Mouse (Mus musculus): Measurements from ENCODE around the gene Map7. TPM values are rescaled to one million over a fixed set of nuclear protein-coding genes. Genes with fewer than 3 reads are reported as not detected.

Gene Map7
- polyA plus RNA-seq, 1 experiment from 2014 or later = 2.7 TPM

- Histone ChIP-seq H3K4me1 (ENCODE audit: control insufficient read depth, insufficient read depth, low read length) (no peaks in the 10 kb centered on the region), H3K9me3 (replicated peaks; ENCODE audit: control insufficient read depth, low read length) (no peaks in the 10 kb centered on the region), H3K36me3 (ENCODE audit: control insufficient read depth, insufficient read depth, low read length) (no peaks in the 10 kb centered on the region), H3K27me3 (replicated peaks; ENCODE audit: control insufficient read depth, insufficient read depth, low read length) (no peaks in the 10 kb centered on the region), H3K4me2 (ENCODE audit: low read length) (no peak overlapping the region), H3K27ac (ENCODE audit: low read depth, low read length) (no peak overlapping the region), H3K4me3 (ENCODE audit: low read depth, low read length) (no peak overlapping the region), H3K9ac (ENCODE audit: low read length) (no peak overlapping the region)
- no peak for ATAC-seq
- 87% methylated on average over 4 of the region's 4 CpGs for WGBS
- DNase-seq (ENCODE audit: low spot score) = no peak
These were observed 26.3 kb upstream of the Map7 start for GRCm38 (mm10) chr10:20121981-20122380.

GRCm38 (mm10) chr10:20123401-20123800 is 24.9 kb upstream of the Map7 start:
- no peak overlapping the region for H3K9ac ChIP-seq (ENCODE audit: low read length)
- DNase-seq (ENCODE audit: low spot score) = no peak
- no peak overlapping the region for H3K4me2 ChIP-seq (ENCODE audit: low read length)
- ATAC-seq = peak; percentile 55; the same call in 1 of the 2 replicates
- H3K9me3 ChIP-seq (replicated peaks; ENCODE audit: control insufficient read depth, low read length) = no peaks in the 10 kb centered on the region
- WGBS = 50% methylated on average over 9 of the region's 9 CpGs
- no peaks in the 10 kb centered on the region for H3K27me3 ChIP-seq (replicated peaks; ENCODE audit: control insufficient read depth, insufficient read depth, low read length)
- H3K4me1 ChIP-seq (ENCODE audit: control insufficient read depth, insufficient read depth, low read length) = no peaks in the 10 kb centered on the region
- H3K36me3 ChIP-seq (ENCODE audit: control insufficient read depth, insufficient read depth, low read length) = no peaks in the 10 kb centered on the region
- no peak overlapping the region for H3K4me3 ChIP-seq (ENCODE audit: low read depth, low read length)
- no peak overlapping the region for H3K27ac ChIP-seq (ENCODE audit: low read depth, low read length)

- DNase-seq (ENCODE audit: low spot score) = no peak
- H3K27ac ChIP-seq (ENCODE audit: low read depth, low read length) = no peak overlapping the region
- no peaks in the 10 kb centered on the region for H3K9me3 ChIP-seq (replicated peaks; ENCODE audit: control insufficient read depth, low read length)
- H3K36me3 ChIP-seq (ENCODE audit: control insufficient read depth, insufficient read depth, low read length) = no peaks in the 10 kb centered on the region
- H3K4me2 ChIP-seq (ENCODE audit: low read length) = no peak overlapping the region
- H3K27me3 ChIP-seq (replicated peaks; ENCODE audit: control insufficient read depth, insufficient read depth, low read length) = no peaks in the 10 kb centered on the region
- H3K4me3 ChIP-seq (ENCODE audit: low read depth, low read length) = no peak overlapping the region
- no peak overlapping the region for H3K9ac ChIP-seq (ENCODE audit: low read length)
- 81% methylated on average over 12 of the region's 12 CpGs for WGBS
- no peak for ATAC-seq
- H3K4me1 ChIP-seq (ENCODE audit: control insufficient read depth, insufficient read depth, low read length) = no peaks in the 10 kb centered on the region
These were observed 23.7 kb upstream of the Map7 start for GRCm38 (mm10) chr10:20124576-20124975.

GRCm38 (mm10) chr10:20125226-20125625 is 23.0 kb upstream of the Map7 start:
- 53% methylated on average over 4 of the region's 4 CpGs for WGBS
- Histone ChIP-seq H3K9ac (ENCODE audit: low read length) (no peak overlapping the region), H3K4me2 (ENCODE audit: low read length) (no peak overlapping the region), H3K4me3 (ENCODE audit: low read depth, low read length) (no peak overlapping the region), H3K4me1 (ENCODE audit: control insufficient read depth, insufficient read depth, low read length) (no peaks in the 10 kb centered on the region), H3K36me3 (ENCODE audit: control insufficient read depth, insufficient read depth, low read length) (no peaks in the 10 kb centered on the region), H3K27me3 (replicated peaks; ENCODE audit: control insufficient read depth, insufficient read depth, low read length) (no peaks in the 10 kb centered on the region), H3K27ac (ENCODE audit: low read depth, low read length) (no peak overlapping the region), H3K9me3 (replicated peaks; ENCODE audit: control insufficient read depth, low read length) (no peaks in the 10 kb centered on the region)
- peak; percentile 87 for DNase-seq (ENCODE audit: low spot score)
- ATAC-seq = peak; percentile 83

GRCm38 (mm10) chr10:20132933-20133652 is 15.2 kb upstream of the Map7 start:
- Histone ChIP-seq H3K4me3 (ENCODE audit: low read depth, low read length) (no peak overlapping the region), H3K27me3 (replicated peaks; ENCODE audit: control insufficient read depth, insufficient read depth, low read length) (no peaks in the 10 kb centered on the region), H3K9me3 (replicated peaks; ENCODE audit: control insufficient read depth, low read length) (no peaks in the 10 kb centered on the region), H3K4me2 (ENCODE audit: low read length) (no peak overlapping the region), H3K9ac (ENCODE audit: low read length) (no peak overlapping the region), H3K36me3 (ENCODE audit: control insufficient read depth, insufficient read depth, low read length) (no peaks in the 10 kb centered on the region), H3K4me1 (ENCODE audit: control insufficient read depth, insufficient read depth, low read length) (no peaks in the 10 kb centered on the region), H3K27ac (ENCODE audit: low read depth, low read length) (no peak overlapping the region)
- DNase-seq (ENCODE audit: low spot score) (no peak), ATAC-seq (no peak)
- 92% methylated on average over 12 of the region's 12 CpGs for WGBS

- DNase-seq (ENCODE audit: low spot score) (no peak), ATAC-seq (no peak)
- 82% methylated on average over 15 of the region's 15 CpGs for WGBS
- H3K9me3 ChIP-seq (replicated peaks; ENCODE audit: control insufficient read depth, low read length) = no peaks in the 10 kb centered on the region
- H3K36me3 ChIP-seq (ENCODE audit: control insufficient read depth, insufficient read depth, low read length) = no peaks in the 10 kb centered on the region
- H3K4me2 ChIP-seq (ENCODE audit: low read length) = no peak overlapping the region
- H3K4me1 ChIP-seq (ENCODE audit: control insufficient read depth, insufficient read depth, low read length) = no peaks in the 10 kb centered on the region
- no peak overlapping the region for H3K9ac ChIP-seq (ENCODE audit: low read length)
- H3K27ac ChIP-seq (ENCODE audit: low read depth, low read length) = no peak overlapping the region
- H3K4me3 ChIP-seq (ENCODE audit: low read depth, low read length) = no peak overlapping the region
- H3K27me3 ChIP-seq (replicated peaks; ENCODE audit: control insufficient read depth, insufficient read depth, low read length) = no peaks in the 10 kb centered on the region
These were observed 12.8 kb upstream of the Map7 start for GRCm38 (mm10) chr10:20135350-20136058.

GRCm38 (mm10) chr10:20136505-20136904 is 11.8 kb upstream of the Map7 start:
- Histone ChIP-seq H3K4me2 (ENCODE audit: low read length) (no peak overlapping the region), H3K27me3 (replicated peaks; ENCODE audit: control insufficient read depth, insufficient read depth, low read length) (no peaks in the 10 kb centered on the region), H3K4me1 (ENCODE audit: control insufficient read depth, insufficient read depth, low read length) (no peaks in the 10 kb centered on the region), H3K27ac (ENCODE audit: low read depth, low read length) (no peak overlapping the region), H3K9ac (ENCODE audit: low read length) (no peak overlapping the region), H3K4me3 (ENCODE audit: low read depth, low read length) (no peak overlapping the region), H3K9me3 (replicated peaks; ENCODE audit: control insufficient read depth, low read length) (no peaks in the 10 kb centered on the region), H3K36me3 (ENCODE audit: control insufficient read depth, insufficient read depth, low read length) (no peaks in the 10 kb centered on the region)
- ATAC-seq (no peak), DNase-seq (ENCODE audit: low spot score) (no peak)
- WGBS = 100% methylated on average over 1 of the region's 1 CpGs

GRCm38 (mm10) chr10:20141376-20141775 is 6.9 kb upstream of the Map7 start:
- Histone ChIP-seq H3K4me2 (ENCODE audit: low read length) (no peak overlapping the region), H3K9ac (ENCODE audit: low read length) (no peak overlapping the region), H3K4me1 (ENCODE audit: control insufficient read depth, insufficient read depth, low read length) (no peaks in the 10 kb centered on the region), H3K9me3 (replicated peaks; ENCODE audit: control insufficient read depth, low read length) (no peaks in the 10 kb centered on the region), H3K36me3 (ENCODE audit: control insufficient read depth, insufficient read depth, low read length) (no peaks in the 10 kb centered on the region), H3K27ac (ENCODE audit: low read depth, low read length) (no peak overlapping the region), H3K4me3 (ENCODE audit: low read depth, low read length) (no peak overlapping the region), H3K27me3 (replicated peaks; ENCODE audit: control insufficient read depth, insufficient read depth, low read length) (no peaks in the 10 kb centered on the region)
- ATAC-seq (no peak), DNase-seq (ENCODE audit: low spot score) (no peak)
- 73% methylated on average over 17 of the region's 17 CpGs for WGBS

GRCm38 (mm10) chr10:20148773-20149120 is 476 bp downstream of the Map7 start:
- no peaks in the 10 kb centered on the region for H3K36me3 ChIP-seq (ENCODE audit: control insufficient read depth, insufficient read depth, low read length)
- DNase-seq (ENCODE audit: low spot score) (peak; percentile 30), ATAC-seq (peak; percentile 80)
- peak overlapping the region; percentile 63 for H3K4me3 ChIP-seq (ENCODE audit: low read depth, low read length)
- H3K27ac ChIP-seq (ENCODE audit: low read depth, low read length) = no peak overlapping the region
- H3K9ac ChIP-seq (ENCODE audit: low read length) = peak overlapping the region; percentile 63
- H3K27me3 ChIP-seq (replicated peaks; ENCODE audit: control insufficient read depth, insufficient read depth, low read length) = peaks cover 23% of the 10 kb centered on the region
- WGBS = 0% methylated on average over 31 of the region's 58 CpGs
- H3K9me3 ChIP-seq (replicated peaks; ENCODE audit: control insufficient read depth, low read length) = no peaks in the 10 kb centered on the region
- H3K4me2 ChIP-seq (ENCODE audit: low read length) = peak overlapping the region; percentile 96
- H3K4me1 ChIP-seq (ENCODE audit: control insufficient read depth, insufficient read depth, low read length) = 0 out of 2 replicates have a peak, but pooled peaks cover 6% of the 10 kb centered on the region

Data from forebrain, embryonic 14.5 days (tissue).